ENCODE assay signal across 15 mouse cellular contexts in genomic region chr16:21305859-21306258, GRCm38 (mm10).
"Had no signal": no experiment of that assay in that cellular context is flagged by ENCODE, and none has a peak within 500 bp of the region (broad histone marks: within the 10 kb centered on the region; RNA-seq: fewer than 3 reads in every experiment).

No protein-coding gene starts in this region.

- ATAC-seq: midbrain, embryonic 13.5 days; midbrain, embryonic 15.5 days had no signal

- H3K9ac ChIP-seq: lung, embryonic 14.5 days; midbrain, embryonic 13.5 days; midbrain, embryonic 15.5 days; neural tube, embryonic 13.5 days; neural tube, embryonic 15.5 days; stomach, embryonic 15.5 days had no signal

- H3K4me3 ChIP-seq: midbrain, embryonic 13.5 days; midbrain, embryonic 15.5 days; neural tube, embryonic 13.5 days; neural tube, embryonic 15.5 days; stomach, embryonic 15.5 days had no signal

- DNase-seq: lung, adult 18-20 months; lung, embryonic 14.5 days; lung, postnatal 10 days; lung, postnatal 4 days; retina, postnatal 1 day; right cerebral cortex, adult 18-20 months; thymus, postnatal 14 days; thymus, postnatal 36 days had no signal

- H3K27ac ChIP-seq: midbrain, embryonic 13.5 days; midbrain, embryonic 15.5 days; neural tube, embryonic 13.5 days; neural tube, embryonic 15.5 days; stomach, embryonic 15.5 days; stomach, postnatal 0 days had no signal

- H3K4me2 ChIP-seq: lung, embryonic 14.5 days; midbrain, embryonic 11.5 days; midbrain, embryonic 13.5 days; midbrain, embryonic 15.5 days; neural tube, embryonic 13.5 days; neural tube, embryonic 15.5 days; stomach, embryonic 15.5 days had no signal

- H3K9me3 ChIP-seq: midbrain, embryonic 13.5 days; midbrain, embryonic 15.5 days; neural tube, embryonic 13.5 days; neural tube, embryonic 15.5 days; stomach, embryonic 15.5 days had no signal

- H3K36me3 ChIP-seq: midbrain, embryonic 13.5 days; midbrain, embryonic 15.5 days; neural tube, embryonic 13.5 days; neural tube, embryonic 15.5 days; stomach, embryonic 15.5 days had no signal

- H3K27me3 ChIP-seq: midbrain, embryonic 15.5 days; neural tube, embryonic 13.5 days; stomach, embryonic 15.5 days had no signal
